Mouse (Mus musculus) layer of hippocampus, adult 11-12 months (tissue): ENCODE results near the gene Gm35315.
"Not testable (repeated sequence)": the region's sequence is repeated elsewhere in the genome, so short reads cannot be mapped to it uniquely, and the experiment has no call there.

Experiments used
- DNase-seq: peaks from one replicate; pipeline ENCODE4 v3.0.0; 2022; ENCODE audit warnings: low spot score

Gm35315 gene

GRCm38 (mm10) chr5:110101716-110102347 is 7.6 kb upstream of the Gm35315 start:
- DNase-seq = peak; percentile 66

DNA sequence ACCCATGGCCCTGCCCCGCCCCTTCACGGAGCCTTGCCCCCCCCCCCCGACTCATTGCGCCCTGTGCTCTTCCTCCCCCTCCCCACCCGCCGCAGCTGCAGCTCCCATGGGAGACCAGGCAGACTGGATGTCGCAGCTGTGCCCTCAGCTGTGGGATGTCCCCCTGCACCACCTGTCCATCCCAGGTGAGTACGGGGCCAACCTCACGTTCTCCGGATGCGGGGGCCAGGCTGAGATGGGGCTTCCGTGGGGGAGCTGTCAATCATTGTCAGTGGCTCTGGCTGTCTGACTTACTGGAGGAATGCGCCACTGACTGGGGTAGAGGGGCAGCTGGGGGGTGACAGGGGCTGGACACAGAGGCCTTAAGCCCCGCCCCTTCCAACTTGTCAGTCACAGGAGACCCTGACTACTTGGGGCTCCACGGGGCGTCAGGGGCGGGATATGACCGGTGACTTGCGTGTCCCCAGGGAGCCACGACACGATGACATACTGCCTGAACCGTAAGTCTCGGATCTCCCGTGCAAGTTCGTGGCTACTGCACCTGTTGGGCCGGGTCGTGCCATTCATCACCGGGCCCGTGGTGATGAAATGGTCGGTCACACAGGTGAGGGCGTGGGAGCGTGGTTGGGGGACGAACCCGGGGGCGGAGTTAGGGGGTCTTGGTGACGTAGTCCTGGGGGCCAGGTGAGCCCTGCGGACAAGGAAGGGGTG is 6.9 kb upstream of the Gm35315 start:
- peak; percentile 43 for DNase-seq

GRCm38 (mm10) chr5:110099656-110100580 is 5.7 kb upstream of the Gm35315 start, which contains the start of gene Plcxd1:
Gene Plcxd1, plus strand, starts transcription at chr5:110099969.
- no peak for DNase-seq

GRCm38 (mm10) chr5:110098991-110099477 is 4.8 kb upstream of the Gm35315 start:
- DNase-seq = peak; percentile 40

DNA sequence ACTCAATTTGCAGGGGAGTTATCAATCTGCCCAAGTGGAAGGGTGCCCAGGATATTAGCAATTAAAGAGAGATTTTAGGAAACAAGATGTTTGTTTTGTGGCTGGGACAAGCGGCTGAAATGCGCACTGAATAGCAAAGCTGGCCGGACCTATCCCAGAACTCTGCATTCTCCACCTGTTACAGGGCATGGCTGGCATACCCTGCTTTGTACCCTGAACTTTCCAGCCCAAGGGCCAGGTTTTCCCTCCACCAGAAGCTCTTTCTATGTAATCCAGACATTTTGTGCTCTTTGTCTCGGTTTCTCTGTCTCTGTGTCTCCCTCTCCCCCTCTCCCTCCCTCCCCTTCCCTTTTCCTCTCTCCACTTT is 610 bp upstream of the Gm35315 start:
- no peak for DNase-seq

- no peak for DNase-seq
Measured at GRCm38 (mm10) chr5:110091546-110091945, 2.7 kb downstream of the Gm35315 start.

GRCm38 (mm10) chr5:110086161-110086866 is 7.9 kb downstream of the Gm35315 start:
- DNase-seq = no peak

DNA sequence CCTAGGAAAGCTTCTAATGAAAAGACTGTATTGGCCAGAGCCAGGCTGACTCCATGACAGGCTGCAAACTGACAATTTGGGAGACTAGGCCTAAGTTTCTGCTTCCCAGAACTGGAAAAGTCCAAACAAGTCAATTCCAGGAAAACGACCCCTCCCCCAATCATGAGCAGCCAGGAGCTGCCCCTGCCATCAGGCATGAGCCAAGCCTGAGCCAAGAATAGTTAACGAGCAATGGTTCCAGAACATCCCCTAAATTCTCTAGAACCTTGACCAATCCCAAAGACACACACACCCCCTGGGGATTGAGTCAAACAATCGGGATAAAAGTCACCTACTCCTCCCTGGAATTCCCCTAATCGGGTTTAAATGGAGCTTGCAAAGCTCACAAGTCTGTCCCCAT is 11.3 kb downstream of the Gm35315 start:
- no peak for DNase-seq

- not testable (repeated sequence) for DNase-seq
Measured at GRCm38 (mm10) chr5:110072413-110072812, 21.8 kb downstream of the Gm35315 start, which contains the start of gene Gm17655. Gene Gm17655, minus strand, starts transcription at chr5:110072513.

DNA sequence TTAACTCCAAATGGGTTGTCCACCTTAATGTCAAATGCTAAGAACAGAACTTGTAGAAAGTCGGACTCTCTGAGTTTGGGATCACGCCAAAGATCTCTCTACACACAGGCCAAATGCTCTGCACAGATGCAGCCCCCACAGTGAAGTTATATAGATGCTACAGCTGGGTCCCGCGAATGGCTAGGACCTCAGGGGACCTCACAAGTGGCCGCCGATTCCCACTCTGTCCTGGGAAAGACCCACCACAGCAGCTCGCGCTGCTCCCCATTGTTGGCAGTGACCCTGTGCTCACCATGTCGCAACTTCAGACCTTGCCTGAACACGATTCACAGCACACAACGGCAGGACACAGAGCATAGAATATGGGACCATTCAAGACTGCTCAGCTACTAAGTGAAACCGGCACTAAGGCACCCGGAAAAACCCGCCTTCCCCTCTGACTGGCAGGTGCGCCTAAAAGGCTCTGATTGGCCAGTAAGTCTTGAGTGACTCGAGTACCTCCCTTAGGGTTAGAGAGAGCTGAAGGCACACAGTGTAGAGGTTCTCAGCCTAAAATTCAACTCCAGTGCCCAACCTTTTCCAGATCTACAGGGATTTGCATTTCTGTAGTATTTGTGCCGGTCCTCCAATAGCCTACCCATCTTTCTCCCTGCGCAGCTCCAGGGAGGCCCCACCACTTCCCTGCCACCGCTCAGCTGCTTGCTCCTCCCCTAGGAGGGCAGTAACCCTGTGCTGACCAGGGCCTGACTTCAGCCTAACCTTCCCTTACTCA is 36.4 kb downstream of the Gm35315 start:
- DNase-seq = peak; percentile 86
